In genomic region chr4:44712051-44712700, GRCm38 (mm10) we compare ENCODE assay signal across 10 mouse cellular contexts. TPM values are rescaled to one million over a fixed set of nuclear protein-coding genes. Genes with fewer than 3 reads are reported as not detected.
DNase-seq lines count a peak whose midpoint lies in the region; ATAC-seq lines count a peak whose summit lies in the region.
"Had no signal": no experiment of that assay in that cellular context is flagged by ENCODE, and none has a peak within 500 bp of the region (broad histone marks: within the 10 kb centered on the region; RNA-seq: fewer than 3 reads in every experiment).

No protein-coding gene starts in this region.

- no peaks in the 10 kb centered on the region for H3K36me3 ChIP-seq in kidney, embryonic 14.5 days (ENCODE audit: control insufficient read depth, insufficient read depth, low read length)
- H3K36me3 ChIP-seq in hindbrain, embryonic 15.5 days, result no peaks in the 10 kb centered on the region
- H3K36me3 ChIP-seq in midbrain, embryonic 14.5 days (ENCODE audit: control insufficient read depth, insufficient read depth, low read length), result no peaks in the 10 kb centered on the region

- peak overlapping the region; percentile 13; the same call in 1 of the 2 replicates for H3K4me2 ChIP-seq in kidney, embryonic 14.5 days (replicated peaks; ENCODE audit: low read depth, low read length)
- H3K4me2 ChIP-seq in hindbrain, embryonic 15.5 days, result peak overlapping the region; percentile 19
- peak overlapping the region; percentile 45 for H3K4me2 ChIP-seq in midbrain, embryonic 14.5 days (ENCODE audit: low read length)

- H3K4me1 ChIP-seq in kidney, embryonic 14.5 days (ENCODE audit: control insufficient read depth, insufficient read depth, low read length), result peaks cover 3% of the 10 kb centered on the region; the same call in 1 of the 2 replicates
- peaks cover 12% of the 10 kb centered on the region; the same call in 1 of the 2 replicates for H3K4me1 ChIP-seq in hindbrain, embryonic 15.5 days (replicated peaks)
- no peaks in the 10 kb centered on the region for H3K4me1 ChIP-seq in midbrain, embryonic 14.5 days (ENCODE audit: control insufficient read depth, insufficient read depth, low read length)

- no peak for DNase-seq in kidney, postnatal 25 days
- DNase-seq in embryo, embryonic 10.5 days (ENCODE audit: low spot score), result peak; percentile 72
- peak; percentile 65 for DNase-seq in midbrain, embryonic 14.5 days
- no peak for DNase-seq in frontal cortex, postnatal 25 days (ENCODE audit: low spot score in 2 of 2)
- DNase-seq in cerebellum, adult 11 months, result no peak

- peak overlapping the region; percentile 10; the same call in 1 of the 2 replicates for H3K4me3 ChIP-seq in kidney, embryonic 14.5 days (ENCODE audit: low read length)
- H3K4me3 ChIP-seq in hindbrain, embryonic 15.5 days, result peak overlapping the region; percentile 15
- peak overlapping the region; percentile 24; the same call in 1 of the 2 replicates for H3K4me3 ChIP-seq in midbrain, embryonic 14.5 days (replicated peaks; ENCODE audit: low read depth, low read length)

- 1% methylated on average over 25 of the region's 25 CpGs for WGBS in kidney, embryonic 14.5 days
- WGBS in hindbrain, embryonic 15.5 days, result under 1% methylated on average over 25 of the region's 25 CpGs
- WGBS in midbrain, embryonic 14.5 days, result under 1% methylated on average over 25 of the region's 25 CpGs

- ATAC-seq in kidney, embryonic 14.5 days (ENCODE audit: low FRiP score, low TSS enrichment), result no peak
- no peak for ATAC-seq in hindbrain, embryonic 15.5 days (ENCODE audit: low FRiP score, low read depth)
- no peak for ATAC-seq in midbrain, embryonic 14.5 days (ENCODE audit: low FRiP score, low TSS enrichment)
- ATAC-seq in erythroblast, adult 5-6 weeks (replicated peaks; ENCODE audit: low FRiP score, poor library complexity, severe bottlenecking), result no peak

- H3K9me3 ChIP-seq in kidney, embryonic 14.5 days (ENCODE audit: control insufficient read depth, low read length), result no peaks in the 10 kb centered on the region
- H3K9me3 ChIP-seq in hindbrain, embryonic 15.5 days, result no peaks in the 10 kb centered on the region
- H3K9me3 ChIP-seq in midbrain, embryonic 14.5 days (ENCODE audit: control insufficient read depth, low read length), result no peaks in the 10 kb centered on the region

- H3K27me3 ChIP-seq in kidney, embryonic 14.5 days (ENCODE audit: control insufficient read depth, insufficient read depth, low read length), result peaks cover 87% of the 10 kb centered on the region
- peaks cover 73% of the 10 kb centered on the region for H3K27me3 ChIP-seq in hindbrain, embryonic 15.5 days
- H3K27me3 ChIP-seq in midbrain, embryonic 14.5 days (ENCODE audit: control insufficient read depth, insufficient read depth, low read length), result peaks cover 83% of the 10 kb centered on the region

- no peak overlapping the region for H3K9ac ChIP-seq in kidney, embryonic 14.5 days (ENCODE audit: low read depth, low read length)
- no peak overlapping the region for H3K9ac ChIP-seq in hindbrain, embryonic 15.5 days
- peak overlapping the region; percentile 14; the same call in 1 of the 2 replicates for H3K9ac ChIP-seq in midbrain, embryonic 14.5 days (replicated peaks; ENCODE audit: low read length)

- no peak overlapping the region for H3K27ac ChIP-seq in kidney, embryonic 14.5 days (ENCODE audit: low read depth, low read length)
- no peak overlapping the region for H3K27ac ChIP-seq in hindbrain, embryonic 15.5 days (replicated peaks)
- peak overlapping the region; percentile 81 for H3K27ac ChIP-seq in midbrain, embryonic 14.5 days (replicated peaks; ENCODE audit: low read depth, low read length)

RNA-seq across cellular contexts. Expression of gene Pax5, which starts 1.9 kb away (rescaled TPM):
- polyA plus RNA-seq in kidney, embryonic 14.5 days (2014; fragmentation: Nextera tagmentation; extraction: Ambion mirVana), result 0.11 and 0.14 TPM in 2 replicates
- 2.1 and 2.2 TPM in 2 replicates for polyA plus RNA-seq in hindbrain, embryonic 15.5 days (2015; fragmentation: Nextera tagmentation; extraction: Ambion mirVana)
- polyA plus RNA-seq in midbrain, embryonic 14.5 days (2014; fragmentation: Nextera tagmentation; extraction: Ambion mirVana), result 9.2 and 11.3 TPM in 2 replicates
- 0.63 TPM in 1 of 2 replicates, not detected in the other for total RNA-seq in erythroblast, adult 5-6 weeks (2015; ENCODE audit: low replicate concordance)
- 0.14 TPM in 1 of 2 replicates, not detected in the other for total RNA-seq in erythroblast, adult 5-6 weeks (2017; ENCODE audit: low replicate concordance)
- total RNA-seq: hematopoietic stem cell, adult 5-6 weeks had no signal
- polyA plus RNA-seq: stomach, embryonic 14.5 days had no signal

RNA-seq across cellular contexts. Expression of gene Zcchc7, which starts 43.5 kb away (rescaled TPM):
- 35.0 and 37.9 TPM in 2 replicates for polyA plus RNA-seq in kidney, embryonic 14.5 days (2014; fragmentation: Nextera tagmentation; extraction: Ambion mirVana)
- polyA plus RNA-seq in hindbrain, embryonic 15.5 days (2015; fragmentation: Nextera tagmentation; extraction: Ambion mirVana), result 35.3 and 41.6 TPM in 2 replicates
- polyA plus RNA-seq in midbrain, embryonic 14.5 days (2014; fragmentation: Nextera tagmentation; extraction: Ambion mirVana), result 38.3 and 39.8 TPM in 2 replicates
- 15.9 and 19.2 TPM in 2 replicates for total RNA-seq in erythroblast, adult 5-6 weeks (2015; ENCODE audit: low replicate concordance)
- total RNA-seq in erythroblast, adult 5-6 weeks (2017; ENCODE audit: low replicate concordance), result 31.5 and 39.8 TPM in 2 replicates

Comparison
In these comparisons a context has a peak if more than half of its experiments do, and no peak if none do; other contexts are left out.
1. DNase-seq: peak in embryo, embryonic 10.5 days (single experiment) and midbrain, embryonic 14.5 days (single experiment); none in kidney, postnatal 25 days (0 of 2), frontal cortex, postnatal 25 days (0 of 2) and cerebellum, adult 11 months (single experiment).
2. Peak in every context shown above with its lines, with median percentiles within 50 percentile points of each other: H3K4me2 ChIP-seq and H3K4me3 ChIP-seq.